Mouse (Mus musculus) hindbrain, embryonic 11.5 days (tissue): ENCODE measurements around the gene Caskin2. TPM values are rescaled to one million over a fixed set of nuclear protein-coding genes. Genes with fewer than 3 reads are reported as not detected.

Source experiments
- ATAC-seq: fragments of 200-750 bp; cut with Nextera tagmentation; 2 replicates; pipeline ENCODE4 v1.8.0; 2017; ENCODE audit warnings: mild to moderate bottlenecking, moderate TSS enrichment, moderate library complexity; ENCODE audit not compliant: low FRiP score
- DNase-seq: peaks from one replicate; pipeline ENCODE4 v3.0.0-alpha.2; 2015; ENCODE audit warnings: low spot score
- H3K27ac ChIP-seq: fragments of 300-500 bp; sonication (generic); 2 replicates; pipeline ENCODE4 v1.5.1; 2014; ENCODE audit warnings: mild to moderate bottlenecking, low read depth, low read length
- H3K27me3 ChIP-seq: fragments of 300-500 bp; sonication (generic); 2 replicates; pipeline ENCODE4 v1.6.1; 2014; ENCODE audit warnings: mild to moderate bottlenecking, low read length, moderate library complexity, mixed read lengths; ENCODE audit not compliant: control insufficient read depth, insufficient read depth
- H3K36me3 ChIP-seq: fragments of 300-500 bp; sonication (generic); 2 replicates; pipeline ENCODE4 v1.6.1; 2014; ENCODE audit warnings: mild to moderate bottlenecking, low read length, moderate library complexity, mixed read lengths; ENCODE audit not compliant: control insufficient read depth, insufficient read depth
- H3K4me1 ChIP-seq: fragments of 300-500 bp; sonication (generic); replicated peaks from 2 replicates; pipeline ENCODE4 v1.6.1; 2014; ENCODE audit warnings: low read length, mixed read lengths; ENCODE audit not compliant: control insufficient read depth, insufficient read depth
- H3K4me2 ChIP-seq: fragments of 300-500 bp; sonication (generic); replicated peaks from 2 replicates; pipeline ENCODE4 v1.6.1; 2014; ENCODE audit warnings: mild to moderate bottlenecking, low read depth, low read length
- H3K4me3 ChIP-seq: fragments of 300-500 bp; sonication (generic); 2 replicates; pipeline ENCODE4 v1.5.1; 2014; ENCODE audit warnings: low read depth, low read length
- H3K9ac ChIP-seq: fragments of 300-500 bp; sonication (generic); 2 replicates; pipeline ENCODE4 v1.6.1; 2014; ENCODE audit warnings: low read depth, low read length
- H3K9me3 ChIP-seq: fragments of 300-500 bp; sonication (generic); 2 replicates; pipeline ENCODE4 v1.6.1; 2016; ENCODE audit warnings: low read length; ENCODE audit not compliant: control insufficient read depth
- whole genome bisulfite sequencing: fragments of 180-500 bp; shearing (Covaris S2); extraction: QIAGEN DNeasy Blood & Tissue Kit; methylation state at CpG from one replicate; pipeline ENCODE4 v1.1.7; 2014; 5-methylcytosine and 5-hydroxymethylcytosine counted together
- polyA plus RNA-seq: library from polyadenylated mRNA; unstranded; fragments of >200 nt; fragmentation: Nextera tagmentation; extraction: Ambion mirVana; gene quantifications from 2 replicates; pipeline ENCODE4 v1.2.1, GENCODE M21; 2014

Gene Caskin2
- polyA plus RNA-seq, 1 experiment from 2014 or later = 12.9 TPM

GRCm38 (mm10) chr11:115780141-115781070, 33.0 kb downstream of the Caskin2 start:
- H3K4me1 ChIP-seq = peaks cover 33% of the 10 kb centered on the region
- H3K36me3 ChIP-seq = no peaks in the 10 kb centered on the region
- peak overlapping the region; percentile 47 for H3K9ac ChIP-seq
- peak overlapping the region; percentile 75 for H3K27ac ChIP-seq
- peak overlapping the region; percentile 37 for H3K4me2 ChIP-seq
- no peaks in the 10 kb centered on the region for H3K9me3 ChIP-seq
- DNase-seq (peak; percentile 71), ATAC-seq (peak; percentile 66)
- peak overlapping the region; percentile 19 for H3K4me3 ChIP-seq
- H3K27me3 ChIP-seq = no peaks in the 10 kb centered on the region
- WGBS = 6% methylated on average over 20 of the region's 20 CpGs

GRCm38 (mm10) chr11:115779038-115779571, 34.3 kb downstream of the Caskin2 start:
- H3K27me3 ChIP-seq = no peaks in the 10 kb centered on the region
- DNase-seq (peak; percentile 77), ATAC-seq (peak; percentile 86)
- WGBS = 5% methylated on average over 9 of the region's 9 CpGs
- no peak overlapping the region for H3K4me3 ChIP-seq
- H3K4me1 ChIP-seq = peaks cover 33% of the 10 kb centered on the region
- peak overlapping the region; percentile 75 for H3K27ac ChIP-seq
- no peaks in the 10 kb centered on the region for H3K36me3 ChIP-seq
- H3K9me3 ChIP-seq = no peaks in the 10 kb centered on the region
- H3K4me2 ChIP-seq = peak overlapping the region; percentile 26; the same call in 1 of the 2 replicates
- H3K9ac ChIP-seq = no peak overlapping the region

GRCm38 (mm10) chr11:115777487-115778335, 35.7 kb downstream of the Caskin2 start:
- Histone ChIP-seq H3K4me1 (peaks cover 33% of the 10 kb centered on the region), H3K36me3 (no peaks in the 10 kb centered on the region), H3K27me3 (no peaks in the 10 kb centered on the region), H3K27ac (no peak overlapping the region), H3K9me3 (no peaks in the 10 kb centered on the region), H3K4me2 (no peak overlapping the region), H3K4me3 (no peak overlapping the region), H3K9ac (no peak overlapping the region)
- ATAC-seq (no peak), DNase-seq (no peak)
- 83% methylated on average over 17 of the region's 17 CpGs for WGBS

- H3K9ac ChIP-seq = no peak overlapping the region
- ATAC-seq (no peak), DNase-seq (no peak)
- H3K27ac ChIP-seq = no peak overlapping the region
- no peaks in the 10 kb centered on the region for H3K36me3 ChIP-seq
- 43% methylated on average over 9 of the region's 9 CpGs for WGBS
- no peaks in the 10 kb centered on the region for H3K9me3 ChIP-seq
- H3K4me2 ChIP-seq = no peak overlapping the region
- H3K27me3 ChIP-seq = no peaks in the 10 kb centered on the region
- H3K4me3 ChIP-seq = no peak overlapping the region
- peaks cover 33% of the 10 kb centered on the region for H3K4me1 ChIP-seq
Observed at GRCm38 (mm10) chr11:115776954-115777353, 36.5 kb downstream of the Caskin2 start.

- Histone ChIP-seq H3K4me3 (no peak overlapping the region), H3K9ac (no peak overlapping the region; the same call in 1 of the 2 replicates), H3K36me3 (no peaks in the 10 kb centered on the region), H3K4me1 (peaks cover 32% of the 10 kb centered on the region), H3K9me3 (no peaks in the 10 kb centered on the region), H3K27me3 (no peaks in the 10 kb centered on the region), H3K4me2 (no peak overlapping the region), H3K27ac (no peak overlapping the region)
- ATAC-seq (no peak), DNase-seq (no peak)
- WGBS = 39% methylated on average over 18 of the region's 18 CpGs
Observed at GRCm38 (mm10) chr11:115775821-115776665, 37.4 kb downstream of the Caskin2 start.

GRCm38 (mm10) chr11:115774653-115775052, 38.8 kb downstream of the Caskin2 start:
- Histone ChIP-seq H3K9ac (no peak overlapping the region), H3K4me1 (peaks cover 22% of the 10 kb centered on the region), H3K36me3 (no peaks in the 10 kb centered on the region), H3K9me3 (no peaks in the 10 kb centered on the region), H3K27ac (no peak overlapping the region), H3K4me3 (no peak overlapping the region), H3K27me3 (no peaks in the 10 kb centered on the region), H3K4me2 (no peak overlapping the region)
- WGBS = 72% methylated on average over 4 of the region's 4 CpGs
- DNase-seq (no peak), ATAC-seq (no peak)

GRCm38 (mm10) chr11:115768896-115769295, 44.5 kb downstream of the Caskin2 start:
- Histone ChIP-seq H3K9me3 (no peaks in the 10 kb centered on the region), H3K4me1 (0 out of 2 replicates have a peak, but pooled peaks cover 2% of the 10 kb centered on the region)
- 91% methylated on average over 3 of the region's 3 CpGs for WGBS

GRCm38 (mm10) chr11:115766981-115767380, 46.5 kb downstream of the Caskin2 start:
- Histone ChIP-seq H3K4me1 (0 out of 2 replicates have a peak, but pooled peaks cover 2% of the 10 kb centered on the region), H3K4me3 (no peak overlapping the region), H3K9ac (no peak overlapping the region), H3K36me3 (no peaks in the 10 kb centered on the region), H3K9me3 (no peaks in the 10 kb centered on the region), H3K27ac (no peak overlapping the region), H3K4me2 (no peak overlapping the region), H3K27me3 (no peaks in the 10 kb centered on the region)
- ATAC-seq = no peak
- no peak for DNase-seq
- 90% methylated on average over 8 of the region's 8 CpGs for WGBS

More at GRCm38 (mm10) chr11:115768896-115769295, 44.5 kb downstream of the Caskin2 start:
- no peak overlapping the region for H3K4me3 ChIP-seq
- ATAC-seq (no peak), DNase-seq (no peak)
- H3K27ac ChIP-seq = no peak overlapping the region
- no peaks in the 10 kb centered on the region for H3K36me3 ChIP-seq
- H3K4me2 ChIP-seq = no peak overlapping the region
- no peak overlapping the region for H3K9ac ChIP-seq
- no peaks in the 10 kb centered on the region for H3K27me3 ChIP-seq
